Mouse (Mus musculus) hindlimb bud, embryonic 11.5 days (tissue): Measurements from ENCODE around the gene Nxpe3.
"Not testable (repeated sequence)": the region's sequence is repeated elsewhere in the genome, so short reads cannot be mapped to it uniquely, and the experiment has no call there.

Experiments used
- DNase-seq: peaks from one replicate; pipeline ENCODE4 v3.0.0-alpha.2; 2012; ENCODE audit warnings: low read depth, low spot score; ENCODE audit errors: extremely low spot score

The Nxpe3 gene

GRCm38 (mm10) chr16:55890346-55891136, 4.5 kb downstream of the Nxpe3 start:
- DNase-seq, result no peak

- no peak for DNase-seq
These were observed 5.6 kb downstream of the Nxpe3 start for GRCm38 (mm10) chr16:55889451-55889850.

GRCm38 (mm10) chr16:55888584-55888960, 6.5 kb downstream of the Nxpe3 start:
- no peak for DNase-seq

- no peak for DNase-seq
These were observed 7.1 kb downstream of the Nxpe3 start for GRCm38 (mm10) chr16:55887814-55888583.

GRCm38 (mm10) chr16:55884246-55884645, 10.8 kb downstream of the Nxpe3 start:
- no peak for DNase-seq

GRCm38 (mm10) chr16:55876025-55876424, 19.1 kb downstream of the Nxpe3 start:
- DNase-seq, result no peak

- DNase-seq, result no peak
These were observed 31.3 kb downstream of the Nxpe3 start for GRCm38 (mm10) chr16:55863832-55864231.

GRCm38 (mm10) chr16:55863149-55863815, 31.8 kb downstream of the Nxpe3 start:
- peak; percentile 30 for DNase-seq

- no peak for DNase-seq
These were observed 34.0 kb downstream of the Nxpe3 start for GRCm38 (mm10) chr16:55861104-55861503.

GRCm38 (mm10) chr16:55859421-55859820, 35.7 kb downstream of the Nxpe3 start:
- not testable (repeated sequence) for DNase-seq

GRCm38 (mm10) chr16:55858465-55858864, 36.6 kb downstream of the Nxpe3 start:
- DNase-seq, result no peak

- DNase-seq, result peak; percentile 77
These were observed 42.0 kb downstream of the Nxpe3 start for GRCm38 (mm10) chr16:55852943-55853727.

- no peak for DNase-seq
These were observed 42.6 kb downstream of the Nxpe3 start for GRCm38 (mm10) chr16:55852515-55852914.

- no peak for DNase-seq
These were observed 44.6 kb downstream of the Nxpe3 start for GRCm38 (mm10) chr16:55850485-55850884.

- no peak for DNase-seq
These were observed 47.4 kb downstream of the Nxpe3 start for GRCm38 (mm10) chr16:55847679-55848078.

GRCm38 (mm10) chr16:55844847-55845246, 50.2 kb downstream of the Nxpe3 start:
- no peak for DNase-seq

GRCm38 (mm10) chr16:55843919-55844318, 51.2 kb downstream of the Nxpe3 start:
- no peak for DNase-seq

GRCm38 (mm10) chr16:55843134-55843533, 52.0 kb downstream of the Nxpe3 start:
- no peak for DNase-seq

GRCm38 (mm10) chr16:55841506-55841905, 53.6 kb downstream of the Nxpe3 start:
- DNase-seq, result no peak

- peak; percentile 66 for DNase-seq
These were observed 56.3 kb downstream of the Nxpe3 start, which contains the start of gene Nfkbiz for GRCm38 (mm10) chr16:55838510-55839474. Gene Nfkbiz, minus strand, starts transcription at chr16:55838899.
